Mouse (Mus musculus): ENCODE data around the gene Zbtb24. TPM values are rescaled to one million over a fixed set of nuclear protein-coding genes. Genes with fewer than 3 reads are reported as not detected.
"Not testable (repeated sequence)": the region's sequence is repeated elsewhere in the genome, so short reads cannot be mapped to it uniquely, and the experiment has no call there.

The Zbtb24 gene
- total RNA-seq (2014; fragmentation: Nextera tagmentation) (8.9 and 9.9 TPM in 2 replicates), total RNA-seq (2017) (11.8 and 21.9 TPM in 2 replicates)

- ATAC-seq (replicated peaks; ENCODE audit: low FRiP score, low TSS enrichment, poor library complexity, severe bottlenecking): peak; percentile 96
Observed at GRCm38 (mm10) chr10:41450137-41450670, at the start of gene Zbtb24. Gene Zbtb24, plus strand, starts transcription at chr10:41450383.

GRCm38 (mm10) chr10:41401097-41401496 lies 49.1 kb upstream of the Zbtb24 start:
- ATAC-seq (replicated peaks; ENCODE audit: low FRiP score, low TSS enrichment, poor library complexity, severe bottlenecking): no peak

- no peak for ATAC-seq (replicated peaks; ENCODE audit: low FRiP score, low TSS enrichment, poor library complexity, severe bottlenecking)
Observed at GRCm38 (mm10) chr10:41403364-41403763, 46.8 kb upstream of the Zbtb24 start.

- no peak for ATAC-seq (replicated peaks; ENCODE audit: low FRiP score, low TSS enrichment, poor library complexity, severe bottlenecking)
Observed at GRCm38 (mm10) chr10:41403893-41404612, 46.1 kb upstream of the Zbtb24 start.

- ATAC-seq (replicated peaks; ENCODE audit: low FRiP score, low TSS enrichment, poor library complexity, severe bottlenecking): not testable (repeated sequence)
Observed at GRCm38 (mm10) chr10:41410176-41410575, 40.0 kb upstream of the Zbtb24 start.

DNA sequence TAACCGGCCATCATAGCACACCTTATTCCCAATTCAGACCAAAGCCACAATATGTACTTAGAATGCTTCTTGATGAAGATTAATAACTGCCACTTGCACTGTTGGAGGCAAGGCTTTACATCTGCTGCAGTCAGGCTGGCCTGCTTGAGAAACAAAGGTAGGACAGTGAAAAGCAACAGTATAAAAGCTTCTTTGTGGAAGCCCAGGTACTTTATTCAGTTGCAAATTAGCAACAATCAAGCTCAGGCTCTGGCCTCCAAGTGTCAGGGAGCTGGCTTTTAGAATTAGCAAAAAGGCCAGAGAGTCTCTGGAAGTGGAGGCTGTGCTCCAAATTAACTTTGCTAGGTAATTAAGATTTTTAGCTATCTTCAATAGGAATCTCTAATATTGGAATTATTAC lies 39.4 kb upstream of the Zbtb24 start:
- not testable (repeated sequence) for ATAC-seq (replicated peaks; ENCODE audit: low FRiP score, low TSS enrichment, poor library complexity, severe bottlenecking)

DNA sequence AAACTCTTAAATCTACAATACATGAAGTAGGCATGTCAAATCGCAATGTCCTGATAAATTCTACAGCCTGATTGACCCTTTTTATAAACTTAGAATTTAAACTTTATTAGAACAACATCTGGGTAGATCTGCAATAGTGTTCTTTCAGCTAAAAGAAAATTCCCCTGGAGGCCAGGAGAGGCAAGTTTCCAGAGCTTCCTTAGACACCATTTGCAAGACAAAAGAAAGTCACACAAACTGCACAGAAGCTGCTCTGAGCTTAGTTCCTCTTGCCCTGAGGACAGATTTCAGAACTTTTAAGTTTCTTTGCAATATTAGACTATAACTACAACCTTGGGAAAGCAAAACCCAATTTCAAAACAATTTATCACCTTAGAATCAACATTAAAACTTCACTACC lies 36.7 kb upstream of the Zbtb24 start:
- ATAC-seq (replicated peaks; ENCODE audit: low FRiP score, low TSS enrichment, poor library complexity, severe bottlenecking): not testable (repeated sequence)

DNA sequence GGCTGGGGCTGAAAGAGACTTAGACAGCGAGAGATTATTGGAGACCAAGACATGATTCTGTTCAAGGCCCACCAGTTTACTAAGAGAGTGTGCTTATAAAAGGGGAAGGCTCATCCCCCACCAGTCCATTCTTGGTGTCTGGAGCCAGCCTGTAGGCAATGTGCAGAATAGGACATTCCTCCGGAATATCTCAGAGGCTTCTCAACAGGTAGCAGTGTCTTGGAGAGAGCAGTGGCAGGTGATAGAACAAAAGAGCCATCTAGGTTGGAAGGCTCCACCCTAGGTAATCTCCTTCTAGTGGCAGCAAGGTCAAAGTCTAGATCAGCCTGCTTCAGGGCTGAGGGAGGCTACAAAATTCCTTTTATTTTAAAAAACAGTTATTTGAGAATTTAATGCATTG lies 34.8 kb upstream of the Zbtb24 start:
- ATAC-seq (replicated peaks; ENCODE audit: low FRiP score, low TSS enrichment, poor library complexity, severe bottlenecking): not testable (repeated sequence)

GRCm38 (mm10) chr10:41420496-41421200 lies 29.5 kb upstream of the Zbtb24 start:
- no peak for ATAC-seq (replicated peaks; ENCODE audit: low FRiP score, low TSS enrichment, poor library complexity, severe bottlenecking)

- ATAC-seq (replicated peaks; ENCODE audit: low FRiP score, low TSS enrichment, poor library complexity, severe bottlenecking): no peak
Observed at GRCm38 (mm10) chr10:41423681-41424080, 26.5 kb upstream of the Zbtb24 start.

- ATAC-seq (replicated peaks; ENCODE audit: low FRiP score, low TSS enrichment, poor library complexity, severe bottlenecking): no peak
Observed at GRCm38 (mm10) chr10:41426368-41426767, 23.8 kb upstream of the Zbtb24 start.

GRCm38 (mm10) chr10:41434624-41435023 lies 15.6 kb upstream of the Zbtb24 start:
- no peak for ATAC-seq (replicated peaks; ENCODE audit: low FRiP score, low TSS enrichment, poor library complexity, severe bottlenecking)

- no peak for ATAC-seq (replicated peaks; ENCODE audit: low FRiP score, low TSS enrichment, poor library complexity, severe bottlenecking)
Observed at GRCm38 (mm10) chr10:41435141-41435540, 15.0 kb upstream of the Zbtb24 start.

DNA sequence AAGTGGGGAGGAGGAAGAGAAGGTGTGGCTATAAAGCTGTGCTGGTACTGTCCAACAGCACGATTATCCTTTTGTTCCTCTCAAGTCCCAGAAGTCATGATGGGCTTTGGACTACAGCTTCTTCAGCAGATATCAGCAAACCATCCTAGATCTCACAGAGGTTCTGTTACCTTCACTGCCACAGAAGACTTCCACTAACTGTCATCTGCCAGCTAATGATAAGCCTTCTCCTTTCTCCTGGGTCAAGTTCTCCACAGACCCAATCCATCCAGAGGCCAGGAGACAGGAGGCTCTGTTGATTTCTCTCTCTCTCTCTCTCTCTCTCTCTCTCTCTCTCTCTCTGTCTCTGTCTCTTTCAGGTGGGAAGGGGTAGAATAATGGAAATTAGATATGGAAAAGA lies 2.0 kb upstream of the Zbtb24 start:
- no peak for ATAC-seq (replicated peaks; ENCODE audit: low FRiP score, low TSS enrichment, poor library complexity, severe bottlenecking)

DNA sequence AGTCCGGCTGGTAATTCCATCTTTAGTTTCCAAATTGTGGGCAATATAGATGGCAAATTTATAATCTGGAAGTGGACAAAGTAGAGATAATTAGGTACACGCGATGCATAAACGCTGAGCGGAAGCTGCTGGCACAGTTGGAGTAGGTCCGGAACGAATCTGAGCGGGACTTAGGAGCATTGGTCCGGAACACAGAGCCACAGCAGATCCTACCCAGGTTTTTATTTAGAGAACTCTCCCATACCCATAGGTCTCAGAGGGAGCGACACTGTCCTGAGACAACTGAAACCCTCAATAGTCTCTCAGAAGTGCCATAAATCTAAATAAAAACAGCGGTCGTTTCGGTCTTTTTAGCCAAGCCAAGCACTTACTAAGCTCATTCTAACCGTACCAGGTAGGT lies 499 bp upstream of the Zbtb24 start:
- ATAC-seq (replicated peaks; ENCODE audit: low FRiP score, low TSS enrichment, poor library complexity, severe bottlenecking): peak; percentile 46

GRCm38 (mm10) chr10:41450780-41451522 lies 768 bp downstream of the Zbtb24 start:
- ATAC-seq (replicated peaks; ENCODE audit: low FRiP score, low TSS enrichment, poor library complexity, severe bottlenecking): 0 out of 2 replicates have a peak, but pooled peaks have one; percentile 11

GRCm38 (mm10) chr10:41451656-41452055 lies 1.5 kb downstream of the Zbtb24 start:
- ATAC-seq (replicated peaks; ENCODE audit: low FRiP score, low TSS enrichment, poor library complexity, severe bottlenecking): no peak

DNA sequence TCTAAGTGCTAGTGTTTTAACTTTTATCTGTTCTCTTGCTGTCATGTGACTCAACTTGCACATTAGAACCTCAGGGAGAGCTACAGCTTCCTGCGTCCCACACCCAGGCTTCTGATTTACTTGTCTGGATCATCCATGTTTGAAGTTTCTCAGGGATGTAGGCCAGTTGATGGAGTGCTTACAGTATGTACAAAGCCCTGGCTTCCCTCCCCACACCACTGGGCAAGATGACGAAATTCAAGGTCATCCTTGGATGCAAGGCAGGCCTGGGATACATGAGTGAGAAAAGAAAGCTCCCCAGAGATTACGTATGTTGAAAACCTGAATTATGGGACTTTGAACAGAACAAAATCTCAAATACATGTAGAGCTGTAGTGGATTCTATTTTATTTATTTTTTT lies 2.6 kb downstream of the Zbtb24 start:
- ATAC-seq (replicated peaks; ENCODE audit: low FRiP score, low TSS enrichment, poor library complexity, severe bottlenecking): no peak

DNA sequence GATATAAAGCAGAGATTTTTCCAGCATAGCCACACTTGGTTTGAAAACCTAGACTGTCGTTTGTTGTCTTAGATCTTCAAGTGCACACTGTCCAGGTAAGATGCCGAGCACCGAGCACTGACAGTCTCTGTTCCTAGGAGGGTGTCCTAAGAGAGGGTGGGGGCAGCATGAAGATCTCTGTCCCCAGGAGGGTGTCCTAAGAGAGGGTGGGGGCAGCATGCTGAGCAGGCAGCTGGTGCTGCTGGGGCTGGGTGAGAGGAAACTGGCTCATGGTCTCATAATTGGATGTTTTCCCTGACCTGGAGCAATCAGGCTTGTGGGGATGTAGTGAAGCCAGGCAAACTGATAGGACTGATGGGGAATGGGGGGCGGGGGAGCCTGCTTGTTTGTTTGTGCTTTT lies 9.8 kb downstream of the Zbtb24 start:
- no peak for ATAC-seq (replicated peaks; ENCODE audit: low FRiP score, low TSS enrichment, poor library complexity, severe bottlenecking)

GRCm38 (mm10) chr10:41460501-41460900 lies 10.3 kb downstream of the Zbtb24 start:
- no peak for ATAC-seq (replicated peaks; ENCODE audit: low FRiP score, low TSS enrichment, poor library complexity, severe bottlenecking)

Data from megakaryocyte-erythroid progenitor cell, adult 5-6 weeks (primary cell).